Mouse (Mus musculus): ENCODE results near the gene Msmp. TPM values are rescaled to one million over a fixed set of nuclear protein-coding genes. Genes with fewer than 3 reads are reported as not detected.
"Not testable (repeated sequence)": the region's sequence is repeated elsewhere in the genome, so short reads cannot be mapped to it uniquely, and the experiment has no call there.

Gene Msmp
- total RNA-seq, 2 experiments from 2014 or later = not detected

DNA sequence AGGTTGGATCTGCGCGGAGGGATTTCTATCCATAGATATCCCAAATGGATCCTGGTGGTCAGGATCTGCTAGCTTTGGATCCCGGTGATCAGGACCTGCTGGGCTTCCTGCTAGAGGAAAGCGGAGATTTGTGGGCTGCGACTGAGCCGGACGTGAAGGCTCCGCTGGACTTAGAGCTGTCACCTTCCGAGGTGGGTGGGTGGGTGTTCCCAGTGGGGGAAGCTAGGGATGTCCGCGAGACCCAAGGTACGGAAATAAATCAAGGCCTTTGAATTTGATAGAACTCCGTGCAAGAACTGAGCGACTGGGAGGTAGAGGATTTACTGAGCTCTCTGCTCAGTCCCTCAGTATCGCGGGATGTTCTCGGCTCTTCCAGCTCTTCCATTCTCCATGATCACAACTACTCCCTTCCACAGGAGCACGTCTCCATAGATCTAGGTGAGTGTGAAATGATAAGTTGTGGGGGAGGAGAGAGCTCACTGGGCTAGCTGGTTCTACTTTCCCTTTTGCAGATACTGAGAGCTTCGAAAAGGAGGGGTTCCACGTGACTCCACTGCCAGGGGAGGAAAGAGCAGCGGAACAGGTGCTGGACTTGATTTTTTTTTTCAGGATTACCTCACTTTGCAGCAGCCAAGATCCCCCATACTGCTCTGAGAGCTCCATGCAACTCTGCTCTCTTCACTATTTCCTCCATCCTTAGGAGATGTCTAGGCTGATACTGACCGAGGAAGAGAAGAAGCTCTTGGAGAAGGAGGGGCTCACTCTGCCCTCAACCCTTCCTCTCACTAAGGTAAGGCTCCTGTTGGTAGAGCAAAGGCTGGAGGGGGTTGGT is 21.3 kb downstream of the Msmp start:
- no peak for DNase-seq (ENCODE audit: low spot score in 2 of 2)

GRCm38 (mm10) chr4:43561997-43562768 is 22.1 kb downstream of the Msmp start, which contains the start of the genes Creb3 and Tln1:
Gene Creb3, plus strand, starts transcription at chr4:43562332.
Gene Tln1, minus strand, starts transcription at chr4:43562691.
- peak; percentile 94 to 97 for DNase-seq (ENCODE audit: low spot score in 2 of 2)

GRCm38 (mm10) chr4:43561436-43561996 is 22.8 kb downstream of the Msmp start:
- DNase-seq (ENCODE audit: low spot score in 2 of 2) = no peak

DNA sequence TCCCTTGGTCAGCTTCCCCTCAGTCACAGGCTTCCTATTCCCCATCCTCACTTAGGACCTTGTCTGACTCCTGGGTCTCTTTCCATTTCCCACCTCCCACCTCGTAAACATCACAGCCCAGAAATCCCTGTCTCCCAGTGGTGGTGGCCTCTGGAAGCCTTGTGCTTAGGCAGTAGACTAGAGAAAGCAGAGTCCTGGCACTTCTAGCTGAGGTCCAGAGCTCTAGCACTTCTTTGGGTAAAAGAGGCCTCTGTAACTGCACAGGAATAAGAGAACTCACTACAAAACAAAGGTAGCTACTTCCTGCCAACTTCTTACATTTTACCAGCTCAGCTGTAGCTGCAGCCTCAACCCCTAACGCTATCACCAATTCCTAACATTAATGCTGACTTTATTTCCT is 23.3 kb downstream of the Msmp start:
- no peak for DNase-seq (ENCODE audit: low spot score in 2 of 2)

DNA sequence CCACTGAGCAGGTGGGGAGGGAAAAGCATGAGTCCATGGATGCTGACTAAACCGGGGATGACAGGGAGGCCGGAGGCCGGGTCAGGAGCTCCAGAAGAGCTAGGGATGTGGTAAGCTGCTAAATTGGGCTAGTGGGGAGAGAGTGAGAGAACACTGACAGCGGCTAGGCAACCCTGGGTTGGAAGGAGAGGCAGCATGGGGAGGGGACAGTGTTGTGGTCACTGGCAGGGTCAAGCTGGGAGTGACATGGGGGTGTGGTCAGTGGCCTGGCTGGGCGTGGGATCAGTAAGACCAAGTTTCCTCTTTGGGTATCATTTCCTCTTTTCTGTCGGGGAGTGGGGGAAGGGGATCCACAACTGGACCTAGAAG is 24.1 kb downstream of the Msmp start:
- no peak for DNase-seq (ENCODE audit: low spot score in 2 of 2)

DNA sequence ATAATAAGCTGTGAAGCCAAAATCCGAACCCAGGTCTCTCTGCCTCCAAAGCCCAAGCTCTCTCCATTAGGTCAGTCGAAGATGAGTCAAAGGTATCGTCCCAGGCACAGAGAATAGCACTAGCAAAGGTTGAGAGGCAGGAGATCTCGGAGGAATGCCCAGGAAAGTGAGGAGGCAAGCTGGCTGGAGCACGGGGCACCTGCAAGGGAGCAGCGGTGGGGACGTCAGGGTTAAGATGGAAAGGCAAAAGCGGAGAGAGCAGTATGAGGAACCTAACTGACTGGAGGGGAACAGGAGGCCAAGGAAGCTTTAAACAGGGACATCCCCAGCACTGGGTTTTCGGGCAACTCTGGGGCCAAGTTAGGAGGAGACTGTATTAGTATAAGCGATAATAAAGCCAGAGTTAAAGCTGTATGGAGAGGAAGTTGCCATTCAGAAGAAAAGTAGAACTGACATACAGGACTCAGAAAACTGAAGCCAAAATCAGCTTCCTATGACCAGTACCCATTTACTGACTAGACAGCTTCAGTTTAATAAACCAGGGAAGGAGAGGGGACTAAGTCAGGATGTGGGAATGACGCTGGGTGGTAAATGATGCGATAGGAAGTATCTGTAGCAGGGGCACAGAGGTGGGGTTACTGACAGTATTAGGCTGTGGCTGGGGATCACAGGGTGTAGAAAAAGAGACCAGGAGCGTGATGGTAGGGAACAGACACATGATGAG is 24.6 kb downstream of the Msmp start:
- no peak for DNase-seq (ENCODE audit: low spot score in 2 of 2)

- no peak for DNase-seq (ENCODE audit: low spot score in 2 of 2)
These were observed 25.5 kb downstream of the Msmp start for GRCm38 (mm10) chr4:43558631-43559356.

GRCm38 (mm10) chr4:43558028-43558630 is 26.2 kb downstream of the Msmp start:
- DNase-seq (ENCODE audit: low spot score in 2 of 2) = no peak

GRCm38 (mm10) chr4:43555926-43556325 is 28.4 kb downstream of the Msmp start:
- no peak for DNase-seq (ENCODE audit: low spot score in 2 of 2)

DNA sequence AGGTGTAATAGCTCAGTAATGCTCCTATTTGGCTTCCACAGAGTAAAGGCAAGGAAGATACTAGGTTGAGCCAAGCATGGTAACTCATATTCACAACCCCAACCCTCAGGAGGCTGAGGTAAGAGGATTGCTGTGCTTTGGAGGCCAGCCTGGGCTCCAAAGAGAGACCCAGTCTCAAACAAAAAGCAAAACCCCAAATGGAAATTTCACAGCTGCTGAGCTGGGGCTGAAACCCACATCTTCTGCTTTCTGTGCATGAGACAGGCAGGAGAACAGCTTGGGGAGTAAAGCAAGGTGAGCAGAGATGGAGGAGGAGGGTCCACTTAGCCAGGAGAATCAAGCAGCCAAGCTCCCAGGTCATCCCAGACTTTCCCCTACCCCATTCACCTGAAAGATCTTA is 30.4 kb downstream of the Msmp start:
- DNase-seq (ENCODE audit: low spot score in 2 of 2) = no peak

DNA sequence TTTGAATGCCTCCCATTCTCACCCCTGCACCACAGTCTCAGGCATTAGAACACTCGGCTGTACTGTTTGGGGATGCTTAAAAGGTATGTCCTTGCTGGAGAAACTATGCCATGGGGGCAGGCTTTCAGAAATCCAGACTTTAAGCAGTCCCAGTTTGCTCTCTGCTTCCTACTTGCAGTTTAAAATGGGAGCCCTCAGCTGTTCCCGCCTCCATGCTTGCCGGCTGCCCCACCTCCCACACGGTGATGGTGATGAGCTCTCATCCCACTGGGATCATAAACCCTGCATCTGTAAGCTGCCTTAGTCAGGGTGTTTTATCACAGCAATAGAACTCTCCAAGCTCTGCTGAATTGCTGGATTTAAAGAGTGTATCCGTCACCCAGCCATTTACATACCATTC is 31.9 kb downstream of the Msmp start:
- peak; percentile 55 to 77 for DNase-seq (ENCODE audit: low spot score in 2 of 2)

GRCm38 (mm10) chr4:43551854-43552253 is 32.4 kb downstream of the Msmp start:
- DNase-seq (ENCODE audit: low spot score in 2 of 2) = not testable (repeated sequence)

DNA sequence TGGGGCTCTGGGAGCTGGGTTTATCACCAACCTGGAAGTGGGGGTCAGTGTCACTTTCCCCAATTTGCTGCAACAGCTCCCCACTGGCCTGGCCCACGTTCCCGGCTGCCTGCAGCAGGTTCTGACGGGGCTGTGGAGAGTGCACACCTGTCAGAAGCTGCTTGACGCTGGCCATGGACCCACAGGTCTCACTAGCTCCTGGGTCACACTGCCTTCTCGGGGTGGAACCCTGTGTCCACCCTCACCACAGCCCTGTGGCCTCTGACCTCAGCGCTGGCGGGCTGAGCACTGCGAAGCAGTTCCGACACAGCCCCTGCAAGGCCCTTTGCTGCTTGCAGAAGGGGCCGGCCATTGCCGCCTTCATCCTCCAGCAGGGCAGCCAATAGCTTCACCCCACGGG is 35.2 kb downstream of the Msmp start:
- DNase-seq (ENCODE audit: low spot score in 2 of 2) = no peak

DNA sequence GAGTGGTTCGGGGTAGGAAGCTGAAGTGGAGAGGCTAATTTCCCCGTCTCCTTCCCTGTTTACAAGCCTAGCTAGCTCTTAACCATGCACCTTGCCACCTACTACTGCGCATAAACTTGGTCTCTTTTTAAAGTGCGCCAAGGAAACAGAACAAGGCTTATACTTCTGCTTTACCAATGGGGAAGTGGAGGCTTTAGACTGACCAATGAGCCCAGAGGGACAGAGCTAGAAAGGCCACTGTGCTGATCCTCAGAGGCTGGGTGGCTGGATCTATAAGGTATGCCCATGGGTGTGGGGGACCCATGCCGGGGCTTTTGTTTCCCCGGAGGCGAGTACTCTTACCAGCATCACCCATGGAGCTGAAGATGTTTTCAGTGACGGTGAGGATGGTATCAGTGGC is 37.1 kb downstream of the Msmp start:
- DNase-seq (ENCODE audit: low spot score in 2 of 2) = no peak

DNA sequence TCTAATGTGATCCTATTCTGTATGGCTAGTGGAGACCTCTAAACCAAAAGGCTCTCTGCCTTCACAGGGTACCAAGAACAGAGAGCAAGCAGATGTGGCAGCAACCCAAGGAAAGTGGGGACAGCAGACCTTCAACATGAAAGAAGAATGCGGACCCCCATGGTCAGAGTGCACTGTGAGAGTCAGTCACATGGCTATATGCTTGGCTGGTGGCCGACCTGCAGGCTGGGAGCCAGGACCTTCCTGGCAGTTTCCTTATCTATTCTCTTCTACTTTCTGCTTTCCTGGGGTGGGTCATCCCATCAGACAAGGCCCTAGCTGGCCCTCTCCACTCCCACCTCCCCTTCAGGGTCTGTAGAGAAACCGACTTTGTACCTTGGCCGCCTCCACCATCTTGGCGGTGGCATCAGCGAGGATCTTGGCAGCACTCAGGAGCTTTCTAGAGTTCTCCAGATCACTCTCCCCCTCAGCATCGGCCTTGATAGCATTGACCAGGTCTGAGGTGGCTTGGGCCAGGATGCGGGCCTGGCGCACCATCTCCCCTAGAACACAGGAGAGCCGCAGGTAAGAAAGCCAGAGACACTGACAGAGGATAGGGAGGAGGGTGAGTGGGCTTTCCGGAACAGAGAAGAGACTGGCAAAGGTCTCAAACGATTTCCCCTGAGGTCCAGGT is 37.8 kb downstream of the Msmp start:
- DNase-seq (ENCODE audit: low spot score in 2 of 2) = no peak

GRCm38 (mm10) chr4:43542044-43542443 is 42.2 kb downstream of the Msmp start:
- no peak for DNase-seq (ENCODE audit: low spot score in 2 of 2)

DNA sequence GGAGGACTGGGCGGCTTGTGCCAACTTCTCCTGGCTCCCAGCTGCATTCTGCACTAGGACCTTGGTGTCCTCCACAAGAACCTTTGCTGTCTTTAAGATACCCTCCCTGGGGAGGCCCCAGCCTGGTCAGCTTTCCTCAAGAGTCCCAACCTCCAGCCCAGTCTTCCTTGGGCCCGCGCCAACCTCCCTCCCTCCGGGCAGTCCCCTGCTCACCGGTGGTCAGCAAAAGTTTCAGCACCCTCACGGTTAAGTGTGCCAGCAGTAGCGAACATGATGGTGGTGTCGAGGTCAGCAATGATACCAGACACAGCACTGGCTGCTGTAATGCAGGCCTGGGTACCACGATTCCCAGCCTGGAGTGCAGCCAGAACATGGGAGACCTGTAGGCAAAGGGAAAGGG is 48.3 kb downstream of the Msmp start:
- DNase-seq (ENCODE audit: low spot score in 2 of 2) = no peak

DNA sequence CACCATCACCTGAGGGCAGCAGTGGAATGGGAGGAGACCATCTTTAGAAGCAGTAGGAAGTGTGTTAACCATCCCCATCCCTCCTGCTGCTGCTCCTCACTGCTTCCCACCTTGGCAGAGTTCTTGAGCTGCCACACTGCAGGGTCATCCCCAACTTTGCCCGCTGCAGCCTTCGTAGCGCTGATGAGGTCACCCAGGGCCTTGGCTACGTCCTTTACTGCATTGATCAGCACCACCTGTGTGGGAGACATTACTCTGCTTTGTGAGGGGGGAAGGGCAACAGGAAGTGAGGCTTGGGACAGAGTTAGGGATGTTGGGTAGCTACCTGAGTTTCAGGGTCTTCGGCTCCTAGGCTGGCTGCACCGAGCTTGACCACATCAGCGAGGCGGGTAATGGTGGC is 48.7 kb downstream of the Msmp start:
- no peak for DNase-seq (ENCODE audit: low spot score in 2 of 2)

GRCm38 (mm10) chr4:43533270-43533669 is 51.0 kb downstream of the Msmp start:
- DNase-seq (ENCODE audit: low spot score in 2 of 2) = no peak

Measured in left cerebral cortex, adult 18-20 months (tissue).